Mouse (Mus musculus): Measurements from ENCODE around the gene Ankrd11. TPM values are rescaled to one million over a fixed set of nuclear protein-coding genes. Genes with fewer than 3 reads are reported as not detected.

The Ankrd11 gene
- total RNA-seq, 2 experiments from 2014 or later: 69.2 to 76.4 TPM

- peak; percentile 26 for ATAC-seq (replicated peaks; ENCODE audit: poor library complexity)
These were observed 110.1 kb downstream of the Ankrd11 start for GRCm38 (mm10) chr8:122931834-122932560.

- peak; percentile 44 for ATAC-seq (replicated peaks; ENCODE audit: poor library complexity)
These were observed 113.3 kb downstream of the Ankrd11 start for GRCm38 (mm10) chr8:122928631-122929224.

- ATAC-seq (replicated peaks; ENCODE audit: poor library complexity): no peak
These were observed 114.2 kb downstream of the Ankrd11 start for GRCm38 (mm10) chr8:122927841-122928240.

- ATAC-seq (replicated peaks; ENCODE audit: poor library complexity): peak; percentile 38
These were observed 115.3 kb downstream of the Ankrd11 start for GRCm38 (mm10) chr8:122926782-122927181.

- no peak for ATAC-seq (replicated peaks; ENCODE audit: poor library complexity)
These were observed 115.9 kb downstream of the Ankrd11 start for GRCm38 (mm10) chr8:122925939-122926722.

GRCm38 (mm10) chr8:122924091-122924490 is 118.0 kb downstream of the Ankrd11 start:
- no peak for ATAC-seq (replicated peaks; ENCODE audit: poor library complexity)

DNA sequence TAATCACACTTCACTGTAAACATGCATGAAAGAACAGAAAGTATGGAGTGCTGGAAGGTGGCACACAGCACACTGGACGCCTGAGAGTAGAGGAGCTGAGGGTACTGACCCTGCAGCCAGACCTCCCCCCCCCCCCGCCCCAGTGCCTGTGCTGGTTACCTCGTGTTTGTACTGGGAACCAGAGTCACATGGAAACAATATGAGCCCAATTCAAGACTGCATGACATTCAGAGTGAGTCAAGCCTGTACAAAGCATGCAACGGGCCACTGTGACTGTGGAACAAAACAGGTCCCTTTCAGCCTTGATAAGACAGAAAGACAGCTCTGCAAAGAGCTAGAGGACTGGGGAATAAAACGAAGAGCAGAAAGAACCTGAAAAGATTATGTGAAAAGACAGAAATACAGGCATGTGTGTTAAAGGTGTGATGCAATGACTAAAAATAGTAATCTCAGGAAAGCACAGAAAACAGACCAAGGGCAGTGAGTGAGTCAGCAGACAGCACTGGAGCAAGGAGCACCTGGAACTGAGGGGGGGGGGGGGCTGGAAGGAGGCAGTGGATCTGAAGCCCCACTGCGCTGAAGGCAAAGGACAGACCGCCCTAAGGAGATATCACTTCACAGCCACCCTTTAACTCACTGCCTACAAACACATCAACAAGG is 118.5 kb downstream of the Ankrd11 start:
- ATAC-seq (replicated peaks; ENCODE audit: poor library complexity): peak; percentile 40

GRCm38 (mm10) chr8:122922945-122923344 is 119.1 kb downstream of the Ankrd11 start:
- peak; percentile 67 for ATAC-seq (replicated peaks; ENCODE audit: poor library complexity)

DNA sequence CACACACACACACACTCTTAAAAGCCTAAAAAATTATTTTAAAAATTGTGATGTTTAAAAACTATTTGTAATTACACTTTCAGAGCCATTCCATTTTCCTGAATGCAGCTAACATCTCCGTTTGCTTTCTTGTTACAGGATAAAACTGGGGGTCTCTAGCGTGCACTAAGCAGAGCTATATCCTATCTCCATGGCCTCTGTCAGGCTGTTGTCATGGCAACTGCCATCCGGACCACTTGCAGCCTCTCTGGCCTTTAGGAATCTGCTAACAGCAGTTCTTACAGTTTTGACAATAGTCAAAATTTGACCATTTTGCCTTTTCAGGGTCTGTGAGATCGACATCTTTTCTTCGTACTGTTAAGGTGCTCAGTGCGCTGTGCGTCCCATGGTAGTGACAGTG is 121.2 kb downstream of the Ankrd11 start:
- ATAC-seq (replicated peaks; ENCODE audit: poor library complexity): no peak

DNA sequence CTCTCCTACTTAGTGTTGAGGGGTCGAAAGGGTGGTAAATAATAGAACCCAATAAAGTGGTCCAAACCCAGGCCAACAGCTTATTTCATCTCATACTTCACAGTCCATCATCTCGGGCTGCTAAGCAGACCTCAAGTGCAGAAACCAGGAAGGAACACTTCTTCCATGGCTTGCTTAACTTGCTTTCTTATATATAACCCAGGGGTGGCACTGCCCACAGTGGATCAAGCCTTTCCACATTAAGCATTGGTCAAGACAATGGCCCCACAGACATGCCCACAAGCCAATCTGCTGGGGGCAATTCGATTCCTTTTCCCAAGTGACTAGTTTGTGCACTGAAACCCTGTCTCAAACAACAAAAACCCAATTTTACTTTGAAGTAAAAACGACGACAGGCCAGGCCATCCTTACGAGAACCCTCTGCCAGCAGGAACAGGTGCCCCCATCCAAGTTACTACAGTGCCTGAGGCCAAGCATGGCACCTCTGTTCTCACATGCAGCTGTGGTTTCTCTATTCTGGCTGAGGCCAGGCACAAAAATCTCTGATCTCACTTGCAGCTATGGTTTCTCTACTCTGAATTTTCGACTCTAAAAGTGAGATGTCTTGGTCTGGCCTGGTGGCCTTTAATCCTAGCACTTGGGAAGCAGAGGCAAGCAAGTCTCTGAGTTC is 123.5 kb downstream of the Ankrd11 start:
- ATAC-seq (replicated peaks; ENCODE audit: poor library complexity): 0 out of 2 replicates have a peak, but pooled peaks have one; percentile 14

- ATAC-seq (replicated peaks; ENCODE audit: poor library complexity): peak; percentile 68
These were observed 124.3 kb downstream of the Ankrd11 start for GRCm38 (mm10) chr8:122917531-122918392.

- ATAC-seq (replicated peaks; ENCODE audit: poor library complexity): peak; percentile 30
These were observed 125.3 kb downstream of the Ankrd11 start for GRCm38 (mm10) chr8:122916766-122917165.

DNA sequence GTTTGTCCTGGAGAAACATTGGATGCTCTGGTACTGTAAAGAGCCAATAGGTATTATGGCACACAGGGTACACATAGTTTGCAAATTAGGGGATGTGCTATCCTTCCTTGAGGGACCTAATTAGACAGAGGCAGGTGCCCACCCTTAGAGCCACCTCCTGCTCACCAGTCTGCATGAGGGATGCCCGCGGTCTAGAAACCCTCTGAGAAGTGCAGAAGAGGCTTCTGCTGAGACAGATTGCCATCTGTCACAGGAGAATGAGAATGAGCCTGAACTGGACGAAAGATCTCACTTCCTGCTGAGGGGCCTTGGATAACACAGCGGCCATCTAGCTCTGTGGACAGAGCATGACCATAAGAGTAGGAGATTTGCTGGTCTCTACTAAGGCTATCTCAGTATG is 129.2 kb downstream of the Ankrd11 start:
- no peak for ATAC-seq (replicated peaks; ENCODE audit: poor library complexity)

GRCm38 (mm10) chr8:122912150-122912549 is 129.9 kb downstream of the Ankrd11 start:
- ATAC-seq (replicated peaks; ENCODE audit: poor library complexity): no peak

DNA sequence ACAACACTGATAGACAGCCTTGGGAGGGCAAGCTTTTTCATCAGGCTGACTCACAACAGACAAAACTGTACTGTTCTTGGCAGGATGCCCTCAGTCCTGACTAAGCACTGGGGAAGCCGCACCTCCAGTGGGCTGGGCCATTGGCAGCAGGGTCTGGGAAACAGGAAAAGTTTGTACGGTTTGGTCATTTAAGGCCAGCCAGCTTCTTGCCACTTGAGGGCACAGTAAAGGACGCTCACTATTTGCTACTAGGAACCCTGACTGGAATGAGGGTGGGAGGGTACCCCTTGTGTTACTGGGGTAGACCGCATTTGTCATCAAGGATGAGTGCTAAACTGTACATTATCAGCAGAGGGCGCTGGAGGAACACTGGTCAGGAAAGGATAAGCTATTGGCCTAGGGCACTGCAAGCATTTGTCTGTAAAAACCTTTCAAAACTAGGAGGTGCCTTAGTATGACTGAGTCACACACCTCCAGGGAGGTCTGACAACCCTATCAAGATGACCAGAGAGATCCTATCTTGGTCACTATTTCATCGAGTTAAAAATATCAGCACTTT is 135.5 kb downstream of the Ankrd11 start:
- peak; percentile 90 for ATAC-seq (replicated peaks; ENCODE audit: poor library complexity)

- peak; percentile 41 for ATAC-seq (replicated peaks; ENCODE audit: poor library complexity)
These were observed 136.7 kb downstream of the Ankrd11 start for GRCm38 (mm10) chr8:122905346-122905745.

DNA sequence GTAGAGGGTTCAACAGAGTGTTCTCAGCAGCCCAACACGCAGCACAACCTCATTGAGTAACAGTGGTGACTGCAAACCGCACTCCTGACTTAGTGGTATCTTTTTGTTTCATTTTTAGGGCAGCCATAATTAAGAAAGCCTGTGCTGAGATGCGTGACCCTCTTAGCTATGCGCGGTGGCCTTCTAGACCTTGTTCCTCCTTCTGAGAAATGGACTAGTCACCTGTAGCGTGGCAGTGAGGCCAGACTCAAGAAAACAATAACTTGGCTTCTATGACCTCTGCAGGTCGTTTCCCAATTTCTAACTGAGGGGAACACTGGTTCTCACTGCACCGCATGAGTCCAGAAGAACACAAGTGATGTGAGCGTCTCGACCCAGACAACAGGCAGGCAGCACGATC is 137.6 kb downstream of the Ankrd11 start:
- ATAC-seq (replicated peaks; ENCODE audit: poor library complexity): no peak

DNA sequence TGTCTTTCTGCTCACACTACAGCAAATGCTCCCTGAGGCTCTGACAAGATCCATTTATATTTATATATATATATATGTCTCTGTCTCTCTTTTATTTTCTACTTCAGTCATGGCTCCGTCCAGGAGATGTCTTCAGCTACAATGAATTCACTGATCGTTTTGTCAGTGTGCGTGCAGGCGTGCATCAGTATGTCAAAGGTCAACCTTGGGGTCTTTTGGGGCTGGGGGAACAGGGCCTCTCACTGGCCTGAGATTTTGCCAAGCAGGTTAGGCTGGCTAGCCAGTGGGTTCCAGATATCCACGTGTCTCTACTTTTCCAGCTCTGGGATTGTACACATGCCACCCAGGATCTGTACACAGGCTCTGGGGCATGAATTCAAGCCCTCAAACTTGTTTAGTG is 139.1 kb downstream of the Ankrd11 start:
- no peak for ATAC-seq (replicated peaks; ENCODE audit: poor library complexity)

- no peak for ATAC-seq (replicated peaks; ENCODE audit: poor library complexity)
These were observed 139.5 kb downstream of the Ankrd11 start for GRCm38 (mm10) chr8:122902581-122902980.

All from megakaryocyte progenitor cell, adult 5-6 weeks (primary cell).